Mouse (Mus musculus) C2C12 (cell line): Measurements from ENCODE around the gene Zfyve27. TPM values are rescaled to one million over a fixed set of nuclear protein-coding genes. Genes with fewer than 3 reads are reported as not detected.

ENCODE experiments used
- H3K27me3 ChIP-seq: one replicate; pipeline ENCODE4 v1.6.1; 2011; ENCODE audit not compliant: control insufficient read depth, insufficient read depth, insufficient read length
- H3K36me3 ChIP-seq: one replicate; pipeline ENCODE4 v1.6.1; 2011; ENCODE audit not compliant: control insufficient read depth, insufficient read depth
- H3K4me3 ChIP-seq: one replicate; pipeline ENCODE4 v1.5.1; 2011; ENCODE audit warnings: mild to moderate bottlenecking, control low read depth; ENCODE audit not compliant: poor library complexity, insufficient read depth, severe bottlenecking
- H3K79me2 ChIP-seq: one replicate; pipeline ENCODE4 v1.6.1; 2011; ENCODE audit not compliant: control insufficient read depth, insufficient read depth
- H3K79me3 ChIP-seq: one replicate; pipeline ENCODE4 v1.6.1; 2011; ENCODE audit warnings: low read depth, control low read depth
- H3ac ChIP-seq: one replicate; pipeline ENCODE3; 2011; ENCODE audit warnings: low read depth; ENCODE audit not compliant: control insufficient read depth, insufficient read length
- CEBPB ChIP-seq: IDR thresholded peaks from one replicate; pipeline ENCODE4 v1.6.1; 2011; ENCODE audit warnings: low read depth, mild to moderate bottlenecking, control low read depth, moderate library complexity
- CTCF ChIP-seq: IDR thresholded peaks from one replicate; pipeline ENCODE4 v1.5.1; 2011; ENCODE audit not compliant: control insufficient read depth, insufficient read depth, insufficient read length
- FOSL1 ChIP-seq: IDR thresholded peaks from one replicate; pipeline ENCODE4 v1.8.0; 2011; ENCODE audit warnings: mild to moderate bottlenecking, low read length; ENCODE audit not compliant: poor library complexity, insufficient read depth, severe bottlenecking
- MAX ChIP-seq: IDR thresholded peaks from one replicate; pipeline ENCODE4 v1.6.1; 2011; ENCODE audit warnings: mild to moderate bottlenecking, control low read depth
- MYOD1 ChIP-seq: IDR thresholded peaks from one replicate; pipeline ENCODE4 v1.6.1; 2011; ENCODE audit warnings: low read depth; ENCODE audit not compliant: control insufficient read depth, insufficient read length
- MYOG ChIP-seq: IDR thresholded peaks from one replicate; pipeline ENCODE4 v1.6.1; 2011; ENCODE audit not compliant: control insufficient read depth, insufficient read length; ENCODE audit errors: extremely low read depth
- USF1 ChIP-seq: IDR thresholded peaks from one replicate; pipeline ENCODE4 v1.6.1; 2011; ENCODE audit warnings: low read depth, mild to moderate bottlenecking, control low read depth, moderate library complexity
- polyA plus RNA-seq: library from polyadenylated mRNA; unstranded; fragments of >200 nt; fragmentation: generic; extraction: Trizol; gene quantifications from one replicate; pipeline ENCODE4 v1.2.1, GENCODE M21; 2012; ENCODE audit warnings: missing spikeins

Gene Zfyve27
- polyA plus RNA-seq, 1 experiment: 11.3 TPM

DNA sequence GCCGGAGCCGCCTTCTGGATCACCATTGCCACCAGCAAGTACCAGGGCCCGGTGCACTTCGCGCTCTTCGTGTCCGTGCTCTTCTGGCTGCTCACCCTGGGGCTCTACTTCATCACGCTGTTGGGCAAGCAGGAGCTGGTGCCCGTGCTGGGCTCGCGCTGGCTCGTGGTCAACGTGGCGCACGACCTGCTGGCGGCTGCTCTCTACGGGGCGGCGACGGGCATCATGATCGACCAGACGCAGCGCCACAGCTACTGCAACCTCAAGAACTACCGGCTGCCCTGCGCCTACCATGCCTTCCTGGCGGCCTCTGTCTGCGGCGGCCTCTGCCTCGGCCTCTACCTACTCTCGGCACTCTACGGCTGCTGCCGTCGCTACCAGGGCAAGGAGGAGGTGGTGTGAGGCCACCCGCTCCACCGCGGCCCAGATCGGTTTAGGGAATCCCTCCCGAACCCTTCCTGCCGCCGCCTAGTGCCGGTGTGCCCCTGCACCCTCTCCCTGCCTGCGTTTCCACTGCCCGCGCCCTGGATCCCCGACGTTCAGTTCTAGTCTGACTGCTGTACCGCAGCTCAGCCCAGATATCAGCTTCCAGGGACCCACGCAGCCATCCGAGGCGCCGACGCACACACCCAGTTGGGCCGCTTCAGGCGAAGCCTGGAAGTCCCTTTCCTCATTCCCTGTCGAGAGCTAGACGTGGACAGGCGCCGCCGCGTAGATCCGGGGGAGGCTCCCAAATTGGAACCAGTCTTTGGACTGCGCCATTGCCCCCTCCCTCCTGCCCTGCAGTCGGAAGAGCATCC is 15.8 kb upstream of the Zfyve27 start:
- peaks cover 37% of the 10 kb centered on the region for H3K79me2 ChIP-seq
- H3K4me3 ChIP-seq: peak overlapping the region; percentile 65
- no peak for TF ChIP-seq MYOG
- no peak for TF ChIP-seq USF1
- TF ChIP-seq MYOD1: no peak
- TF ChIP-seq MAX: no peak
- TF ChIP-seq CEBPB: no peak
- no peak for TF ChIP-seq CTCF
- H3K27me3 ChIP-seq: no peaks in the 10 kb centered on the region
- H3K36me3 ChIP-seq: peaks cover 26% of the 10 kb centered on the region
- H3K79me3 ChIP-seq: peaks cover 22% of the 10 kb centered on the region
- peak overlapping the region; percentile 87 for H3ac ChIP-seq

DNA sequence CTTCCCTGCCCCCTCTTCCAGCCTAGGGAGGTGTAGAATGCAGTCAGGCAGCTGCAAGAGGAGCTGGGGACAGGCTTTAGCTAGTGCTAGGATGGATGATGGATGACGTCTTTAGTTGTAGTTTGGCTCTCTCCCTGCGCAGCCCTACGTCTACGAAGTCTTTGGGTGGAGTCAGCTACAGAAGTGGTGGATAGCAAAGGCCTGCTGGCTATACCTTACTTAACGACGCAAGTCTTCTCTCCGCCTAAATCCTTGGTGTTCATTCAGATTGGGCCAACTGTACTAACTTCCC is 15.2 kb upstream of the Zfyve27 start:
- Histone ChIP-seq H3ac (peak overlapping the region; percentile 87), H3K27me3 (no peaks in the 10 kb centered on the region), H3K4me3 (peak overlapping the region; percentile 65), H3K79me2 (peaks cover 37% of the 10 kb centered on the region), H3K79me3 (peaks cover 22% of the 10 kb centered on the region), H3K36me3 (peaks cover 26% of the 10 kb centered on the region)
- TF ChIP-seq MAX (no peak), CTCF (no peak), USF1 (no peak), CEBPB (no peak), FOSL1 (no peak), MYOD1 (no peak), MYOG (no peak)

DNA sequence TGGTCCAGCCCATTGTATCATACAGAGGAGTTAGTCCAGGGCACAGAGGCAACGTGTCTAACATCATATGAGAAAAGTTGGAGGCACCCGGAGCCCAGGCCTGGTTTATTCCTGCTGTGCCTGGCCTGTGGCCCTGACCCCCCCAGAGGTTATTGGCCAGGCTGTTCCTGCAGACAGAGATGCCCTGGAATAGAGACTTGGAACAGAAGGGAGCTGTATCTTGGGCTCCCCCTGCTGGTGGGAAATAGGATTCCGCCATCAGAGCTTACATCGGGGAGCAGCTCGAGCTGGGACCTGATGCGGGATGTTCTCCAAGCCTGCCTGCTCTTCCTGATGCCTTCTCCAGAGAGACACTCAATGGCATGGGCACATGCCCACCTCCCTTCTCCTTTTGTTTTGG is 11.8 kb upstream of the Zfyve27 start:
- H3K79me2 ChIP-seq: peaks cover 37% of the 10 kb centered on the region
- peaks cover 22% of the 10 kb centered on the region for H3K79me3 ChIP-seq
- no peak overlapping the region for H3ac ChIP-seq
- no peaks in the 10 kb centered on the region for H3K27me3 ChIP-seq
- H3K4me3 ChIP-seq: no peak overlapping the region
- TF ChIP-seq FOSL1: no peak
- TF ChIP-seq CTCF: peak; percentile 57
- peaks cover 26% of the 10 kb centered on the region for H3K36me3 ChIP-seq

DNA sequence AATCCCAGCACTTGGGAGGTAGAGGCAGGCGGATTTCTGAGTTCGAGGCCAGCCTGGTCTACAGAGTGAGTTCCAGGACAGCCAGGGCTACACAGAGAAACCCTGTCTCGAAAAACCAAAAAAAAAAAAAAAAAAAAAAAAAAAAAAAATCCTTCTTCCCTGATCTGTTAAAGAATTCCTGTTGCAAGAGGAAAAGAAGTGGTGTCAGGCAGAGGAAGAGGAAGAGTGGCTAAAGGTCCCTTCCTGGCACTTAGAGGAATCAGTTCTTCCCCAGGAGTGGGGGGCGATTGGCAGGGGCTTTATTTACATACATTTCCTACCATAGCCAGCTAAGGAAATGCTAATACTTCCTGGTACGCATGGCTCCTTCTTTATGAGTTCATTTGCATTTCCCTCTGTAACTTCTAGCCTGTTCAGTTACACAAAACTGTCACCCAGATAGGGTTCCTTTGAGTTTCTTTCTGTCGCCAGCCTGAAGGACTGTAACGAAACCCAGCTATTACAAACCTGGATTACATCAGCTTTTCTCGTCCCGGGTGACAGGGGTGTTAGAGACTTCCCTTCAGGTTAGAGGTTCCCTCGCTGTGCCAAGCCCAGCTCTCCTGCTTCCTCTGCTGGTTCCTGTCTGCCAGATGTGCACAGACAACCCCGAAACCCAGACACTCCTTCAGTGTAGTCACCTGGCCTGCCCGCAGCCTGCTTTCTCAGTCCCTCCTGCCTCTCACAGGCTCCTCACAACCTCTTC is 6.1 kb upstream of the Zfyve27 start:
- Histone ChIP-seq H3K36me3 (no peaks in the 10 kb centered on the region), H3K79me2 (no peaks in the 10 kb centered on the region)
- TF ChIP-seq USF1: no peak
- no peak for TF ChIP-seq CEBPB
- TF ChIP-seq FOSL1: no peak
- no peak for TF ChIP-seq CTCF
- TF ChIP-seq MAX: no peak
- no peak for TF ChIP-seq MYOD1
- TF ChIP-seq MYOG: no peak

DNA sequence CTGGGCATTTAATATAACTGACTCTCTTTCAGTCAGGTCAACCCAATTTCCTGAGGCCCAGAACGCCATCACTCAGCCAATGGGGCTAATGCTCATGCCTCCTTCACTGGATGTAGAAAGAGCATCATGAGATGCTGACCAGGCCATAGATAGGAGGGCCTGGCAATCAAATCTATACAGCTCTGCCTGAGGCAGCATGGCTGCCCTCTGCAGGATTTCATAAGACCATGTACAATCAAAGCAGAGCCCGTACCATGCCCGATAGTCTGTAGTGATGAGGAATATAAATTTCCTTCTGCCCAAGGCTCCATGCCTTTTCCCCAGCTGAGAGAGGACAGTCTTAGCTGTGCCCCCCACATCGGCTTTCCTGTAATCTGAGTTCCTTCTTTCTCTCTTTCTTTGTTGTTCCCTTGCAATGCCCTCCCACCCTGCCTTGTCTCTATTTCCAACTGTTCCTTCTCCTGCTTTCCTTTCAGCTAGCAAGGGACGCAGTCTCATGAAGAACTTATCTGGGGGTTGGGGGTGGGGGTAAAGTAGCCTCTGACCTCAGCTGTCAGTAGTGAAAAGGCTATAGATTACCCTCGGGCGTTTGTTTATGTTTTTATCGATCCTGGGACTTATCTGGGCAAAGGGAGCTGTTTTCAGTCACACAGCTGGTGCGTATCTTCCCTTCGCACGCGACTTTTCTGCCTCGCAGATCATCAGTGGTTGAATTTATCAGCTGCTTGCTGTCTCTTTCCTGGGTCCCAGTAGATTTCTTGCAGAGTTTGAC is 5.3 kb upstream of the Zfyve27 start:
- Histone ChIP-seq H3K4me3 (no peak overlapping the region), H3K36me3 (no peaks in the 10 kb centered on the region), H3K79me3 (no peaks in the 10 kb centered on the region), H3K79me2 (no peaks in the 10 kb centered on the region), H3ac (no peak overlapping the region), H3K27me3 (no peaks in the 10 kb centered on the region)
- TF ChIP-seq MYOG (no peak), MYOD1 (no peak), CTCF (no peak), FOSL1 (no peak), USF1 (no peak), MAX (no peak), CEBPB (no peak)

More for the DNA sequence above, 6.1 kb upstream of the Zfyve27 start:
- Histone ChIP-seq H3K27me3 (no peaks in the 10 kb centered on the region), H3K4me3 (no peak overlapping the region), H3K79me3 (no peaks in the 10 kb centered on the region), H3ac (no peak overlapping the region)
